Mouse (Mus musculus) cerebellum, adult 18-20 months (tissue): ENCODE data around the gene E330034G19Rik.

Experiments used
- DNase-seq, 2 experiments: peaks; one replicate each; pipeline ENCODE4 v3.0.0; 2021

E330034G19Rik gene

GRCm38 (mm10) chr14:24358295-24358951 lies 65.4 kb downstream of the E330034G19Rik start:
- peak; percentile 37 for DNase-seq
